Mouse (Mus musculus) spleen, adult 12 weeks (tissue): ENCODE measurements around the gene Fez1.

Experiments
- DNase-seq: peaks from one replicate; pipeline ENCODE4 v3.0.0; 2022; ENCODE audit warnings: low spot score

Fez1 gene

GRCm38 (mm10) chr9:36833914-36834313 is 12.2 kb downstream of the Fez1 start:
- DNase-seq, result no peak

GRCm38 (mm10) chr9:36846346-36846745 is 24.7 kb downstream of the Fez1 start:
- DNase-seq, result no peak

GRCm38 (mm10) chr9:36848661-36849060 is 27.0 kb downstream of the Fez1 start:
- DNase-seq, result no peak

- DNase-seq, result no peak
Measured at GRCm38 (mm10) chr9:36850091-36850490, 28.4 kb downstream of the Fez1 start.

GRCm38 (mm10) chr9:36852175-36852574 is 30.5 kb downstream of the Fez1 start:
- DNase-seq, result no peak

- no peak for DNase-seq
Measured at GRCm38 (mm10) chr9:36856351-36856750, 34.7 kb downstream of the Fez1 start.

- no peak for DNase-seq
Measured at GRCm38 (mm10) chr9:36857476-36858117, 35.9 kb downstream of the Fez1 start.

- DNase-seq, result no peak
Measured at GRCm38 (mm10) chr9:36858677-36859076, 37.0 kb downstream of the Fez1 start.

GRCm38 (mm10) chr9:36862576-36862975 is 40.9 kb downstream of the Fez1 start:
- no peak for DNase-seq

GRCm38 (mm10) chr9:36863694-36864093 is 42.0 kb downstream of the Fez1 start:
- DNase-seq, result no peak

- no peak for DNase-seq
Measured at GRCm38 (mm10) chr9:36864862-36865813, 43.5 kb downstream of the Fez1 start.

- no peak for DNase-seq
Measured at GRCm38 (mm10) chr9:36868662-36869061, 47.0 kb downstream of the Fez1 start.

- no peak for DNase-seq
Measured at GRCm38 (mm10) chr9:36870263-36870662, 48.6 kb downstream of the Fez1 start.

- DNase-seq, result no peak
Measured at GRCm38 (mm10) chr9:36873796-36874195, 52.1 kb downstream of the Fez1 start.

- no peak for DNase-seq
Measured at GRCm38 (mm10) chr9:36876313-36876712, 54.6 kb downstream of the Fez1 start.

- DNase-seq, result no peak
Measured at GRCm38 (mm10) chr9:36876787-36877186, 55.1 kb downstream of the Fez1 start.

GRCm38 (mm10) chr9:36881615-36882014 is 60.0 kb downstream of the Fez1 start:
- no peak for DNase-seq

GRCm38 (mm10) chr9:36882034-36882745 is 60.5 kb downstream of the Fez1 start:
- DNase-seq, result no peak

- no peak for DNase-seq
Measured at GRCm38 (mm10) chr9:36883569-36883968, 61.9 kb downstream of the Fez1 start.

- DNase-seq, result no peak
Measured at GRCm38 (mm10) chr9:36885237-36885636, 63.6 kb downstream of the Fez1 start.

GRCm38 (mm10) chr9:36890552-36890951 is 68.9 kb downstream of the Fez1 start:
- DNase-seq, result no peak

- no peak for DNase-seq
Measured at GRCm38 (mm10) chr9:36893413-36893990, 71.8 kb downstream of the Fez1 start.
